Mouse (Mus musculus): ENCODE results near the gene Gm17657. TPM values are rescaled to one million over a fixed set of nuclear protein-coding genes. Genes with fewer than 3 reads are reported as not detected.

Gm17657 gene
- polyA plus RNA-seq, 1 experiment: not detected

- no peak overlapping the region for H3K27ac ChIP-seq (ENCODE audit: insufficient read depth, low read depth, low read length)
- peaks cover 4% of the 10 kb centered on the region; the same call in 1 of the 2 replicates for H3K4me1 ChIP-seq (ENCODE audit: control insufficient read depth, insufficient read depth, low read length)
- TF ChIP-seq CTCF (conservative IDR thresholded peaks at IDR 0.05; ENCODE audit: insufficient read depth, insufficient read length, low read depth, low read length): peak; percentile 82
- TF ChIP-seq POLR2A (IDR thresholded peaks at IDR 0.05; ENCODE audit: low read depth, low read length): no peak
- H3K27me3 ChIP-seq (replicated peaks; ENCODE audit: control insufficient read depth, insufficient read depth, low read length): no peaks in the 10 kb centered on the region
- H3K36me3 ChIP-seq (ENCODE audit: control insufficient read depth, insufficient read depth, low read length): no peaks in the 10 kb centered on the region
- 1% methylated on average over 11 of the region's 11 CpGs for WGBS
- DNase-seq: peak; percentile 86
- H3K4me3 ChIP-seq (ENCODE audit: insufficient read depth, low read depth, low read length): no peak overlapping the region
Observed at GRCm38 (mm10) chr17:29514435-29514834, 35.0 kb downstream of the Gm17657 start.

GRCm38 (mm10) chr17:29513044-29513730 is 36.3 kb downstream of the Gm17657 start:
- H3K4me3 ChIP-seq (ENCODE audit: insufficient read depth, low read depth, low read length): no peak overlapping the region
- DNase-seq: peak; percentile 77

GRCm38 (mm10) chr17:29510691-29511090 is 38.7 kb downstream of the Gm17657 start:
- 58% methylated on average over 8 of the region's 8 CpGs for WGBS
- Histone ChIP-seq H3K27ac (ENCODE audit: insufficient read depth, low read depth, low read length) (no peak overlapping the region), H3K4me3 (ENCODE audit: insufficient read depth, low read depth, low read length) (no peak overlapping the region), H3K4me1 (ENCODE audit: control insufficient read depth, insufficient read depth, low read length) (peaks cover 4% of the 10 kb centered on the region; the same call in 1 of the 2 replicates), H3K27me3 (replicated peaks; ENCODE audit: control insufficient read depth, insufficient read depth, low read length) (no peaks in the 10 kb centered on the region), H3K36me3 (ENCODE audit: control insufficient read depth, insufficient read depth, low read length) (no peaks in the 10 kb centered on the region)
- DNase-seq: no peak
- TF ChIP-seq POLR2A (IDR thresholded peaks at IDR 0.05; ENCODE audit: low read depth, low read length) (no peak), CTCF (conservative IDR thresholded peaks at IDR 0.05; ENCODE audit: insufficient read depth, insufficient read length, low read depth, low read length) (no peak)

More at GRCm38 (mm10) chr17:29513044-29513730, 36.3 kb downstream of the Gm17657 start:
- Histone ChIP-seq H3K4me1 (ENCODE audit: control insufficient read depth, insufficient read depth, low read length) (peaks cover 4% of the 10 kb centered on the region; the same call in 1 of the 2 replicates), H3K36me3 (ENCODE audit: control insufficient read depth, insufficient read depth, low read length) (no peaks in the 10 kb centered on the region), H3K27me3 (replicated peaks; ENCODE audit: control insufficient read depth, insufficient read depth, low read length) (no peaks in the 10 kb centered on the region), H3K27ac (ENCODE audit: insufficient read depth, low read depth, low read length) (no peak overlapping the region)
- TF ChIP-seq CTCF (conservative IDR thresholded peaks at IDR 0.05; ENCODE audit: insufficient read depth, insufficient read length, low read depth, low read length) (peak; percentile 95), POLR2A (IDR thresholded peaks at IDR 0.05; ENCODE audit: low read depth, low read length) (no peak)
- 31% methylated on average over 13 of the region's 13 CpGs for WGBS

GRCm38 (mm10) chr17:29508927-29509608 is 40.4 kb downstream of the Gm17657 start:
- DNase-seq: no peak
- Histone ChIP-seq H3K27ac (ENCODE audit: insufficient read depth, low read depth, low read length) (no peak overlapping the region), H3K27me3 (replicated peaks; ENCODE audit: control insufficient read depth, insufficient read depth, low read length) (no peaks in the 10 kb centered on the region), H3K4me3 (ENCODE audit: insufficient read depth, low read depth, low read length) (no peak overlapping the region), H3K4me1 (ENCODE audit: control insufficient read depth, insufficient read depth, low read length) (peaks cover 4% of the 10 kb centered on the region; the same call in 1 of the 2 replicates), H3K36me3 (ENCODE audit: control insufficient read depth, insufficient read depth, low read length) (no peaks in the 10 kb centered on the region)
- TF ChIP-seq CTCF (conservative IDR thresholded peaks at IDR 0.05; ENCODE audit: insufficient read depth, insufficient read length, low read depth, low read length) (no peak), POLR2A (IDR thresholded peaks at IDR 0.05; ENCODE audit: low read depth, low read length) (no peak)
- WGBS: 79% methylated on average over 12 of the region's 12 CpGs

- Histone ChIP-seq H3K27me3 (replicated peaks; ENCODE audit: control insufficient read depth, insufficient read depth, low read length) (no peaks in the 10 kb centered on the region), H3K4me1 (ENCODE audit: control insufficient read depth, insufficient read depth, low read length) (0 out of 2 replicates have a peak, but pooled peaks cover 3% of the 10 kb centered on the region), H3K27ac (ENCODE audit: insufficient read depth, low read depth, low read length) (no peak overlapping the region), H3K36me3 (ENCODE audit: control insufficient read depth, insufficient read depth, low read length) (no peaks in the 10 kb centered on the region), H3K4me3 (ENCODE audit: insufficient read depth, low read depth, low read length) (no peak overlapping the region)
- no peak for DNase-seq
- peak; percentile 18; the same call in 1 of the 2 replicates for TF ChIP-seq CTCF (conservative IDR thresholded peaks at IDR 0.05; ENCODE audit: insufficient read depth, insufficient read length, low read depth, low read length)
- TF ChIP-seq POLR2A (IDR thresholded peaks at IDR 0.05; ENCODE audit: low read depth, low read length): no peak
- WGBS: 83% methylated on average over 5 of the region's 5 CpGs
Observed at GRCm38 (mm10) chr17:29503700-29504099, 45.7 kb downstream of the Gm17657 start.

GRCm38 (mm10) chr17:29502669-29503665 is 46.5 kb downstream of the Gm17657 start:
- H3K36me3 ChIP-seq (ENCODE audit: control insufficient read depth, insufficient read depth, low read length): no peaks in the 10 kb centered on the region
- peak; percentile 39 for DNase-seq
- no peaks in the 10 kb centered on the region for H3K27me3 ChIP-seq (replicated peaks; ENCODE audit: control insufficient read depth, insufficient read depth, low read length)
- WGBS: 10% methylated on average over 32 of the region's 32 CpGs
- H3K4me1 ChIP-seq (ENCODE audit: control insufficient read depth, insufficient read depth, low read length): 0 out of 2 replicates have a peak, but pooled peaks cover 3% of the 10 kb centered on the region
- no peak for TF ChIP-seq CTCF (conservative IDR thresholded peaks at IDR 0.05; ENCODE audit: insufficient read depth, insufficient read length, low read depth, low read length)
- no peak for TF ChIP-seq POLR2A (IDR thresholded peaks at IDR 0.05; ENCODE audit: low read depth, low read length)
- no peak overlapping the region for H3K27ac ChIP-seq (ENCODE audit: insufficient read depth, low read depth, low read length)
- H3K4me3 ChIP-seq (ENCODE audit: insufficient read depth, low read depth, low read length): peak overlapping the region; percentile 43

Data from kidney, adult 2 months (tissue).